Mouse (Mus musculus) heart, postnatal 0 days (tissue): ENCODE measurements around the gene Col4a6.

Experiments
- CTCF ChIP-seq: IDR thresholded peaks from 2 replicates; pipeline ENCODE4 v1.5.1; 2016; ENCODE audit warnings: antibody characterized with exemption, control low read depth, low read depth
- EP300 ChIP-seq: IDR thresholded peaks from 2 replicates; pipeline ENCODE4 v1.6.1; 2016; ENCODE audit warnings: antibody characterized with exemption, low read depth

DNA sequence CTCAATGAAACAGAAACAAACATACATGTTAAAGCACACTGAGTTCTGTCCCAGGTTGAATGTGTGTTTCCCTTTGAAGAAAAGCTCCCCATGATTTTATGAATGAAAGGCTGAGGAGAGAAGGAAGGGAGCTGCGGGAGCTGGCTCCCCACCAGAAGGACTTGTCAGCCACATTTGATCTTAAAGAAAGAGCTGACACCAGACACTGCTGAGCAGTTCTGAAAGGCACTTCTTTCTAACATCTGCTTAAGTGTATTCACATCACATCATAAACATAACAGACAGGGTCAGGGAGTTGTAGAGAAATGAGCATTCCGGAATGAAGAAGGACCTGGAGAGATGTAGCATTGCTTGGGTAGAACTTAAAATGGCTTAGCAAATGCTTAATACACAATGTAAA lies 132.5 kb downstream of the Col4a6 start:
- no peak for TF ChIP-seq CTCF
- TF ChIP-seq EP300: no peak
